Mouse (Mus musculus) mouse trophoblast stem cell (cell line): ENCODE results near the gene Gm35134.
"Not testable (repeated sequence)": the region's sequence is repeated elsewhere in the genome, so short reads cannot be mapped to it uniquely, and the experiment has no call there.

ENCODE experiments used
- in situ Hi-C, 2 experiments: fragments of 300-500 bp; cut with MseI, MboI; formaldehyde crosslinking; loops; 2 replicates in 1 of 2; 3 replicates in 1 of 2; pipeline ENCODE4 v1.15.1; 2025

The Gm35134 gene

DNA sequence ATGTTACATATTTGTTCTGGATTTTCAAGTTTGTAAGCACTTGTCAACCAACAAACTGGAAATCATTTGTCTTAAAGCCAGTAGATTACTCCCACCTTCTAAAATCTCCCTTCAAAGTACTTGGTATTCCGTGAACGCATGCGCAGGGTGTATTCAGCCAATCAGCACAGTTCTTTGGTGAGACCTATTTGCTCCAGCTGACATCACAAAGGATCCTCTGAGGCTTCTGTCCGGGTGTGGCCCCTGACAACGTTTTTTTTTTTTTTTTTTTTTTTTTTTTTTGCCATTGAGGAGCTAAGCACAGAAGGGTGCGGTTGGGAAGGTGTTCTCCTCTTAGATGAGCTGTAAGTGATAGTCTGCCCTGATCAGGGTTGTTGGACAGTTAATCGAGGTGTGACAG, at the start of gene Gm35134:
TSS of gene Gm35134 (plus strand) at position 301 of the 400 bp plus-strand sequence.
- in situ Hi-C loops, result not testable (repeated sequence)
